Mouse (Mus musculus) E14TG2a.4 (cell line): Measurements from ENCODE around the gene Zmym2.

Source experiments
- CTCF ChIP-seq: conservative IDR thresholded peaks from 2 replicates; pipeline ENCODE4 v1.5.1; 2014; ENCODE audit warnings: low read length
- NANOG ChIP-seq: IDR thresholded peaks from 2 replicates; pipeline ENCODE4 v1.6.1; 2014; ENCODE audit warnings: borderline replicate concordance, low read length, mixed read lengths

GRCm38 (mm10) chr14:56905696-56906095, 19.2 kb downstream of the Zmym2 start:
- no peak for TF ChIP-seq CTCF
- no peak for TF ChIP-seq NANOG
